Mouse (Mus musculus) left cerebral cortex, postnatal 36 days (tissue): Measurements from ENCODE around the gene Mpdz. TPM values are rescaled to one million over a fixed set of nuclear protein-coding genes. Genes with fewer than 3 reads are reported as not detected.

Source experiments
- DNase-seq, 2 experiments: peaks; one replicate each; pipeline ENCODE4 v3.0.0; 2021 to 2022; ENCODE audit warnings: low spot score in 2 of 2, mixed read lengths in 1 of 2
- intact Hi-C: fragments of 180-260 bp; cut with DNase I; formaldehyde crosslinking; loops from one replicate; pipeline ENCODE4 v1.15.1; 2025
- total RNA-seq, 2 experiments: library from RNA; stranded (reverse); gene quantifications; 2 replicates each; pipeline ENCODE4 v1.2.3; 2021

Mpdz gene
- total RNA-seq, 2 experiments from 2014 or later, result 47.8 to 61.3 TPM

GRCm38 (mm10) chr4:81298384-81298783, 144.2 kb downstream of the Mpdz start:
- intact Hi-C loops, result no loop called here
- DNase-seq, result no peak

DNA sequence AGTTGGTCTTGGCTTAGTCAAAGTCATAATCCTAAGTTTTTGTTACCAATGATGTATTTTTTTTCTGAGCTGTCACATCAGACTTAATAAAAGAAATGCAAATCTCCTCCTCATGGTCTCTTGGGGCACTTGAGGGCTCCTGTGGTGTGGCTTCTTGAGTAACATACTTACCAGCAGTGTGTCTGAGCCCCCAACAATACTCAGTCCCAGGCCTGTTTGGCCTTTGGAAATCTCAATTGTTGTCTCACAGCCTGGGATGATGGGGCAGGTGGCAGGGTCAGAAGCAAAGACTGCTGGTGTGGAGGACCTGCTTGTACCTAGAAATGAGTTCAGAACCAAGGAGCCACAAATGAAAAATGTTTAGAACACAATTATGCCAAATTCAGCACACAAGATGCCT, 149.3 kb downstream of the Mpdz start:
- DNase-seq, result no peak
- intact Hi-C loops, result no loop called here

- DNase-seq, result no peak
- intact Hi-C loops, result no loop called here
These were observed 157.1 kb downstream of the Mpdz start for GRCm38 (mm10) chr4:81285564-81285963.

DNA sequence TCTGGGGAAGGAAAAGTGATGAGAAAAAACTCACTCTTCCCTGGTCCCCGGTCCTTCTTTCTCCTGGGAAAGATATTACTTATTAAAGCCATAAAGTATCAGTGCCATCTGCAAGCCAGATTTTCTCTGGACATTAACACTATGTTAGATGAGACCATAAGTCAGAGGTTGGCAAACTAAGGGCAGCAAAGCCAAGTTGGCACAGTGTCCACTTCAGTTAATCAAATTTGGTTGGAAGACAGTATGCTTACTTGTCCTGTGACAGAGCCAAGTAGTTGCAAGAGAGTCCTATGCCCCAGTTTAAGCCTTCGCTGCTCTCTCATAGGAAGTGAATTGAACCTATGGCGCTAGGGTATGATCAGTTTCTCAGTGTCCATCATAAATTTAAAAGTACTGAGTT, 159.0 kb downstream of the Mpdz start:
- intact Hi-C loops, result no loop called here
- no peak for DNase-seq

DNA sequence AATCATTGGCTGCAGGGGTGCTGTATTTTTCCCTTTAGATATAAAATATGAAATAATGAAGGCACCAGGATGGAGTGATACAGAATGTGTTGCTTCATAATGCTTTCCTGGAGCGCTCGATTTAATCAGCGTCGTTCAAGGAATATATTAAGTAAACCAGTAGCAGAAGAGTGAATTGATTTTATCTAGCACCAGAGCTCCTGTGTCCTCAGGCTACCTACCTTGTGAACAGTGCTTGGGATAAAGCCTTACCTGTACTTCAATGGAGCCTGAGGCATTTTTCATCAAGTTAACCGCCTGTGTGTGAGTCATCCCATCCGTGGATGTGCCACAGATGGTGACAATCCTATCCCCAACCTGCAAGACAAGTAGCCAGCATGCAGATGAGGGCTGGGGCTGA, 159.5 kb downstream of the Mpdz start:
- intact Hi-C loops, result no loop called here
- DNase-seq, result no peak

- intact Hi-C loops, result no loop called here
- no peak for DNase-seq
These were observed 162.5 kb downstream of the Mpdz start for GRCm38 (mm10) chr4:81280098-81280497.

- intact Hi-C loops, result no loop called here
- DNase-seq, result no peak
These were observed 163.2 kb downstream of the Mpdz start for GRCm38 (mm10) chr4:81279451-81279850.

GRCm38 (mm10) chr4:81275957-81276715, 166.5 kb downstream of the Mpdz start:
- DNase-seq, result no peak
- intact Hi-C loops, result no loop called here

GRCm38 (mm10) chr4:81273067-81273466, 169.5 kb downstream of the Mpdz start:
- DNase-seq, result no peak
- intact Hi-C loops, result no loop called here

GRCm38 (mm10) chr4:81252859-81253780, 189.5 kb downstream of the Mpdz start:
- intact Hi-C loops, result loop anchor here (2.0 to 5.0 kb wide), 2 partner anchors 74 to 381 kb away; no protein-coding TSS in a partner anchor
- no peak for DNase-seq

DNA sequence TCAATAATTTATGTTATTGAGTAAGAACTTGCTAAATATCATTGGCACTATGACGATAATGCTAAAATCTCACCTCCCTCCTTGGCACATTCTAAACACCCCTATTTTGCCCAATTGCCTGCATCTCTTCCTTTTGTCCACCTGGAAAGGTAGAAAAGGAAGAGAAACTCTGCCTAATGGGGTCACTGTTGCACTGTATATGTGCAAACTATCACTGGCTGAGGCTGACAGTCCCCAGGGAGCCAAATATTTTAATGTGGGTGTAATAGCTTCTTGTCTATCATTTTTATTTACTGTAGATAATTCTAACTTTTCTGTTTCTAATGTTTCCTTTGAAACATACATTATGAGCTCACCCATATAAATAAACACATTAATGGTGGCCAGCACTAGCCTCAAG, 190.3 kb downstream of the Mpdz start:
- intact Hi-C loops, result loop anchor here (2.0 to 5.0 kb wide), 2 partner anchors 74 to 380 kb away; no protein-coding TSS in a partner anchor
- no peak for DNase-seq

DNA sequence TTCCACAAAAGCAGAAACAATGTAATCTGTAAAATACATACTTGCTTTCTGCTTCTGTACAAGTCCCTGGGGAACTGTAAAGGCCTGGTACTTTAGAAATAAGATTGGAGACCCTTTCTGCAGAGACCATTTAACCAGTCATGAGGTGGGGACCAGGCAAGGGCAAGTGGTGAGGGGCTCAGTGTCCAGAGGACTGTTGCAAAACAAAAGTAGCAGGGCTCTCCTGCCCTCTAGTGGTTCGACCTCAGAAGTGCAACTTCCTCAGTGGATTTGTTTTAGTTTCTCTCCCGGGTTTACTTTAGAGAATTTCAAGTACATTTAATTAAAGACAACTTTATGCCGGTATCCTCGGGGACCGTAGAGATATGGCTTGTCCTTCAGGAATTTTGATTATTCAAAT, 190.7 kb downstream of the Mpdz start:
- intact Hi-C loops, result loop anchor here (2.0 to 5.0 kb wide), 2 partner anchors 73 to 380 kb away; no protein-coding TSS in a partner anchor
- DNase-seq, result peak; percentile 30 to 32

- intact Hi-C loops, result no loop called here
- DNase-seq, result no peak
These were observed 193.4 kb downstream of the Mpdz start for GRCm38 (mm10) chr4:81249245-81249644.

DNA sequence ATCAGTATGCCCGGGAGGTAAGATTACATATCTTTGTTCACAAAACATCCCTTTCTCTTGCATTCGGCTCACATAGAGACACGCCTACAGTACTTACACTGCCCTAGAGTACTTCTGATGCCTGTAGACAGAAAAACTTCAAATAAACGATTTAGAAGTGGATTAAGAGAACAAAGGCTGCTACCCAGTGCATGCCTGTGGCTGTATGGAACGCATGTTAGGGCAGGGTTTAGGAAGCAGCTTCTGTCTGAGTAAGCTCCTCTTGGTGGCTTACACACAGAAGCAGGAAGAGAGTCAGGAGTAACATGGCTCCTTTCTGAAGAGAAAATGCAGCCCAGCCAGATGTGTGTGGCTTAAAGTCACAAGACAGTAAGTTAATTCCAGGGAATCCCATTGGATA, 206.4 kb downstream of the Mpdz start:
- intact Hi-C loops, result no loop called here
- no peak for DNase-seq
